Mouse (Mus musculus) brain, embryonic 14.5 days (tissue): ENCODE measurements around the gene Thsd7a.

Source experiments
- CTCF ChIP-seq: fragments of 200-500 bp; IDR thresholded peaks from 2 replicates; pipeline ENCODE4 v1.5.1; 2012; ENCODE audit warnings: inconsistent platforms, mild to moderate bottlenecking, moderate library complexity, borderline replicate concordance; ENCODE audit not compliant: insufficient read depth, insufficient read length; ENCODE audit errors: extremely low read depth
- POLR2A ChIP-seq: fragments of 200-500 bp; IDR thresholded peaks from 2 replicates; pipeline ENCODE4 v1.6.1; 2012; ENCODE audit warnings: mild to moderate bottlenecking, inconsistent platforms, borderline replicate concordance; ENCODE audit not compliant: poor library complexity, insufficient read depth, insufficient read length, severe bottlenecking; ENCODE audit errors: extremely low read depth

DNA sequence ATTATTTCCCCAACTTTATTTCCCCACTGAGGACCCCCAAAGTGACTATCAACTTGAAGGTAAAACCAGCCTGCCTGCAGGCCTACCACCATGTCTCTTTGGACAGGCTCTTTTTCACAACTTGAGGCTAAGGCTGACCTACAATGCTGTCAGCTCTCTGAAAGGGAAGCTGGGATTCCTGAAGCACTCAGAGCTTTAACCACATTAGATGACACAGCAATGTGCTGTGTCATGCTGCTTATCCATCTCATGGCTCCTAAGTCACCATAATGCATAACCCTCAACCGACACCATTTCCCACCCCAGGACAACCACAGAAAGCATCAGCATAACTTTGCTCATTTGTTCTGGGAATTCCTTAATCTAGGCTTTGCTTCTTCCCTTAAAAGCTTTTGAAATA, 255.6 kb downstream of the Thsd7a start:
- no peak for TF ChIP-seq POLR2A
- no peak for TF ChIP-seq CTCF
